Comparison of ENCODE assay signal across 8 mouse cellular contexts in the genomic region with DNA sequence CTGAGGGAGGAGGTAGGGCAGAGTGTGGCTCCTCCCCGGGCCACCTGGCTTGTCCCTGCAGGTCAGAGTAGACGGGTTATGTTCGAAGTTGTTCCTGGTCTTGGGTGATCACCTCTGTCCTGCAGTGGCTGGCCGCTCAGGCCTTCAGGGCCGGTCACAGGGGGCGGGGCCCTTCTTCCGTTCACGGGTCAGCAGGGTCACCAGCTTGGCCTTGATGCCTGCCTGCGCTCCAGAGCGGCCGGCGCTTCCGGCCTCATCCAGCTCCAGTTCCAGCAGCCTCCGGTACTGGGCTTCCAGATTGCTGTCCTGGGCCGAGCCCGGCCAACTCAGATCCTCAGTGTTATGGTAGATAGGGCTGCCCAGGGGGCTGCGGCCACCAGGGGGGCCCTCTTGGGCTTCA. TPM values are rescaled to one million over a fixed set of nuclear protein-coding genes. Genes with fewer than 3 reads are reported as not detected.
A peak's percentile ranks its signal among the peaks of the same experiment; 100 is the strongest.
DNase-seq lines count a peak whose midpoint lies in the region; ATAC-seq and TF ChIP-seq lines count a peak whose summit lies in the region.

No protein-coding gene starts in this region.

- H3K4me1 ChIP-seq in ES-E14 (ENCODE audit: control insufficient read depth in 2 of 2, insufficient read depth in 2 of 2, low read length in 2 of 2, poor library complexity in 1 of 2): peaks cover 4 to 5% of the 10 kb centered on the region in 2 experiments; a peak in 2 of 4 replicates
- H3K4me1 ChIP-seq in heart, embryonic 15.5 days (replicated peaks): peaks cover 8% of the 10 kb centered on the region; the same call in 1 of the 2 replicates
- no peaks in the 10 kb centered on the region for H3K4me1 ChIP-seq in midbrain, embryonic 14.5 days (ENCODE audit: control insufficient read depth, insufficient read depth, low read length)

- no peak overlapping the region for H3K4me2 ChIP-seq in heart, embryonic 15.5 days
- H3K4me2 ChIP-seq in midbrain, embryonic 14.5 days (ENCODE audit: low read length): no peak overlapping the region

- H3K27me3 ChIP-seq in heart, embryonic 15.5 days: peaks cover 4% of the 10 kb centered on the region; the same call in 1 of the 2 replicates
- H3K27me3 ChIP-seq in midbrain, embryonic 14.5 days (ENCODE audit: control insufficient read depth, insufficient read depth, low read length): no peaks in the 10 kb centered on the region

- in situ Hi-C loops in ES-E14 (cut with MboI; ENCODE audit: low sequenced_read_pairs in 2 of 2, unreplicated experiment in 2 of 2): no loop called here

- H3K9ac ChIP-seq in ES-E14 (ENCODE audit: insufficient read depth, low read depth, low read length, poor library complexity, severe bottlenecking): peak overlapping the region; percentile 8; the same call in 1 of the 2 replicates
- no peak overlapping the region for H3K9ac ChIP-seq in heart, embryonic 15.5 days
- H3K9ac ChIP-seq in midbrain, embryonic 14.5 days (replicated peaks; ENCODE audit: low read length): no peak overlapping the region

- no peaks in the 10 kb centered on the region for H3K36me3 ChIP-seq in ES-E14 (ENCODE audit: control insufficient read depth, insufficient read depth, low read length, poor library complexity, severe bottlenecking)
- no peaks in the 10 kb centered on the region for H3K36me3 ChIP-seq in heart, embryonic 15.5 days
- peaks cover 3% of the 10 kb centered on the region; the same call in 1 of the 2 replicates for H3K36me3 ChIP-seq in midbrain, embryonic 14.5 days (ENCODE audit: control insufficient read depth, insufficient read depth, low read length)

- WGBS in heart, embryonic 15.5 days: 54% methylated on average over 17 of the region's 17 CpGs
- 67% methylated on average over 17 of the region's 17 CpGs for WGBS in midbrain, embryonic 14.5 days

- DNase-seq in adrenal gland, postnatal 10 days: peak; percentile 67
- no peak for DNase-seq in adrenal gland, adult 8-10 months
- DNase-seq in ES-E14 (ENCODE audit: low read depth, low spot score): no peak
- peak; percentile 78 for DNase-seq in kidney, postnatal 14 days
- DNase-seq in cerebellum, postnatal 36 days: no peak
- DNase-seq in cerebellum, postnatal 10 days: no peak
- no peak for DNase-seq in midbrain, embryonic 14.5 days

- ATAC-seq in heart, embryonic 15.5 days (replicated peaks; ENCODE audit: insufficient number of reproducible peaks, insufficient read depth, low FRiP score, low read depth): peak; percentile 62
- ATAC-seq in midbrain, embryonic 14.5 days (ENCODE audit: low FRiP score, low TSS enrichment): no peak

- no peaks in the 10 kb centered on the region for H3K9me3 ChIP-seq in ES-E14 (ENCODE audit: control insufficient read depth, insufficient read depth, low read depth, low read length)
- H3K9me3 ChIP-seq in heart, embryonic 15.5 days (replicated peaks): no peaks in the 10 kb centered on the region
- H3K9me3 ChIP-seq in midbrain, embryonic 14.5 days (ENCODE audit: control insufficient read depth, low read length): no peaks in the 10 kb centered on the region

- H3K4me3 ChIP-seq in ES-E14 (ENCODE audit: insufficient read depth in 1 of 2, low read depth in 1 of 2, low read length in 2 of 2, poor library complexity in 1 of 2, severe bottlenecking in 1 of 2): peak overlapping the region; percentile 31 to 57; a peak in 3 of 4 replicates
- H3K4me3 ChIP-seq in heart, embryonic 15.5 days: no peak overlapping the region
- H3K4me3 ChIP-seq in midbrain, embryonic 14.5 days (replicated peaks; ENCODE audit: low read depth, low read length): no peak overlapping the region

- H3K27ac ChIP-seq in ES-E14 (ENCODE audit: insufficient read depth, low read depth, low read length, poor library complexity, severe bottlenecking): no peak overlapping the region
- peak overlapping the region; percentile 72 for H3K27ac ChIP-seq in heart, embryonic 15.5 days
- H3K27ac ChIP-seq in midbrain, embryonic 14.5 days (replicated peaks; ENCODE audit: low read depth, low read length): no peak overlapping the region

TF ChIP-seq in ES-E14, 5 proteins besides CTCF, POLR2A, EP300 and RAD21:
- no peak for TF ChIP-seq ZC3H11A (IDR thresholded peaks at IDR 0.05; ENCODE audit: borderline replicate concordance, low read depth, low read length)
- no peak for TF ChIP-seq HCFC1 (IDR thresholded peaks at IDR 0.05; ENCODE audit: borderline replicate concordance, insufficient read depth, low read length)
- TF ChIP-seq ZNF384 (IDR thresholded peaks at IDR 0.05; ENCODE audit: low read depth, low read length): no peak
- no peak for TF ChIP-seq CHD2 (IDR thresholded peaks at IDR 0.05; ENCODE audit: low read depth, low read length)
- no peak for TF ChIP-seq MAFK (IDR thresholded peaks at IDR 0.05; ENCODE audit: insufficient read depth, low read depth, low read length)

RNA-seq across cellular contexts. Expression of a gene that starts 5.8 kb away (rescaled TPM):
- total RNA-seq in adrenal gland, postnatal 10 days (2021): 1 to 10 TPM; 5.0 to 5.1 TPM
- total RNA-seq in adrenal gland, adult 8-10 months (2022): 1 to 10 TPM; 4.0 to 7.2 (median 4.7) TPM
- total RNA-seq in ES-E14 (2012; rRNA removed): 0.98 and 1.7 TPM in 2 replicates
- polyA plus RNA-seq in heart, embryonic 15.5 days (2015; fragmentation: Nextera tagmentation; extraction: Ambion mirVana): 1.3 and 3.0 TPM in 2 replicates
- polyA plus RNA-seq in midbrain, embryonic 14.5 days (2014; fragmentation: Nextera tagmentation; extraction: Ambion mirVana): 3.4 and 4.0 TPM in 2 replicates

RNA-seq across cellular contexts. Expression of a gene that starts 9.8 kb away (rescaled TPM):
- 10 to 100 TPM; 31.6 to 39.4 TPM for total RNA-seq in adrenal gland, postnatal 10 days (2021)
- total RNA-seq in adrenal gland, adult 8-10 months (2022): 10 to 100 TPM; 10.9 to 23.8 (median 18.3) TPM
- total RNA-seq in ES-E14 (2012; rRNA removed): 46.7 and 58.2 TPM in 2 replicates
- 221 and 251 TPM in 2 replicates for polyA plus RNA-seq in heart, embryonic 15.5 days (2015; fragmentation: Nextera tagmentation; extraction: Ambion mirVana)
- polyA plus RNA-seq in midbrain, embryonic 14.5 days (2014; fragmentation: Nextera tagmentation; extraction: Ambion mirVana): 126 and 154 TPM in 2 replicates

RNA-seq across cellular contexts. Expression of a gene that starts 13.2 kb away (rescaled TPM):
- 10 to 100 TPM; 38.5 to 39.9 TPM for total RNA-seq in adrenal gland, postnatal 10 days (2021)
- total RNA-seq in adrenal gland, adult 8-10 months (2022): 10 to 100 TPM; 47.0 to 58.7 (median 52.7) TPM
- total RNA-seq in ES-E14 (2012; rRNA removed): 85.9 and 120 TPM in 2 replicates
- 23.6 and 34.7 TPM in 2 replicates for polyA plus RNA-seq in heart, embryonic 15.5 days (2015; fragmentation: Nextera tagmentation; extraction: Ambion mirVana)
- polyA plus RNA-seq in midbrain, embryonic 14.5 days (2014; fragmentation: Nextera tagmentation; extraction: Ambion mirVana): 56.2 and 57.6 TPM in 2 replicates

RNA-seq across cellular contexts. Expression of a gene that starts 35.4 kb away (rescaled TPM):
- total RNA-seq in adrenal gland, postnatal 10 days (2021): 10 to 100 TPM; 32.1 to 41.6 TPM
- 10 to 100 TPM; 13.6 to 33.8 (median 24.0) TPM for total RNA-seq in adrenal gland, adult 8-10 months (2022)
- total RNA-seq in ES-E14 (2012; rRNA removed): 77.0 and 83.8 TPM in 2 replicates
- polyA plus RNA-seq in heart, embryonic 15.5 days (2015; fragmentation: Nextera tagmentation; extraction: Ambion mirVana): 60.1 and 77.2 TPM in 2 replicates
- 509 and 557 TPM in 2 replicates for polyA plus RNA-seq in midbrain, embryonic 14.5 days (2014; fragmentation: Nextera tagmentation; extraction: Ambion mirVana)

RNA-seq across cellular contexts. Expression of a gene that starts 47.6 kb away (rescaled TPM):
- total RNA-seq in adrenal gland, postnatal 10 days (2021): 10 to 100 TPM; 32.4 to 52.0 TPM
- total RNA-seq in adrenal gland, adult 8-10 months (2022): 100 to 1,000 TPM in 1 of 4 experiments, 10 to 100 TPM in 3; 47.1 to 102 (median 72.8) TPM
- 50.8 and 77.5 TPM in 2 replicates for total RNA-seq in ES-E14 (2012; rRNA removed)
- 17.1 and 22.6 TPM in 2 replicates for polyA plus RNA-seq in heart, embryonic 15.5 days (2015; fragmentation: Nextera tagmentation; extraction: Ambion mirVana)
- polyA plus RNA-seq in midbrain, embryonic 14.5 days (2014; fragmentation: Nextera tagmentation; extraction: Ambion mirVana): 50.0 and 57.6 TPM in 2 replicates

Comparison
In these comparisons a context has a peak if more than half of its experiments do, and no peak if none do; other contexts are left out.
1. DNase-seq: peak in adrenal gland, postnatal 10 days (single experiment) and kidney, postnatal 14 days (single experiment); none in adrenal gland, adult 8-10 months (single experiment), ES-E14 (single experiment), cerebellum, postnatal 36 days (0 of 2), cerebellum, postnatal 10 days (0 of 2) and midbrain, embryonic 14.5 days (single experiment).
2. H3K4me3 ChIP-seq: peak in ES-E14 (2 of 2); none in heart, embryonic 15.5 days (single experiment) and midbrain, embryonic 14.5 days (single experiment).